Mouse (Mus musculus) stomach, postnatal 0 days (tissue): ENCODE measurements around the gene 4921536K21Rik.

Experiments used
- CTCF ChIP-seq: IDR thresholded peaks from 2 replicates; pipeline ENCODE4 v1.5.1; 2016; ENCODE audit warnings: antibody characterized with exemption, low read depth, mild to moderate bottlenecking, moderate library complexity
- EP300 ChIP-seq: optimal IDR thresholded peaks from 2 replicates; pipeline ENCODE3; 2016; ENCODE audit warnings: antibody characterized with exemption

- TF ChIP-seq CTCF (no peak), EP300 (no peak)
Observed at GRCm38 (mm10) chr11:3903046-3903445, 8.1 kb upstream of the 4921536K21Rik start.
